Mouse (Mus musculus): ENCODE results near the gene Gm21118. TPM values are rescaled to one million over a fixed set of nuclear protein-coding genes. Genes with fewer than 3 reads are reported as not detected.

Gene Gm21118
- polyA plus RNA-seq (2017; shearing (Covaris generic)) = not detected

DNA sequence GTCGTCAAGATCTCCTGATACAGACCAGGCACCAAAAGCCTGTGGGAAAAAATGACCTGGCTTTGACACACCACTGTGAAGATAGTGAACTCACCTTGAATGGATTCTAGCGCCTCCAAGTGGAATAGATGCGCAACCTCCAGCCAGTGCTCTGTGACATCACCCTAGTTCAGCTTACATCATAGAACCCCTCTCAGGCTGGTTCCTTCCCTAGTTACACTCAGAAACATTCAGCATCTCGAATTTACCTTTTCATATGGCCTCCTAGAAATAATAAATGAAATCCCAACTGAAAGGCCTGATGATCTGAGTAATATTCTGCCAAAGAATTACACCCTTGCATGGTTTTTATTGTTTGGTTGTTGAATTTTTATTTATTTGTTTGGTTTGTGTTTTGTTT is at the start of gene Gm21118:
TSS of gene Gm21118 (minus strand) at position 101 of the 400 bp plus-strand sequence.

DNA sequence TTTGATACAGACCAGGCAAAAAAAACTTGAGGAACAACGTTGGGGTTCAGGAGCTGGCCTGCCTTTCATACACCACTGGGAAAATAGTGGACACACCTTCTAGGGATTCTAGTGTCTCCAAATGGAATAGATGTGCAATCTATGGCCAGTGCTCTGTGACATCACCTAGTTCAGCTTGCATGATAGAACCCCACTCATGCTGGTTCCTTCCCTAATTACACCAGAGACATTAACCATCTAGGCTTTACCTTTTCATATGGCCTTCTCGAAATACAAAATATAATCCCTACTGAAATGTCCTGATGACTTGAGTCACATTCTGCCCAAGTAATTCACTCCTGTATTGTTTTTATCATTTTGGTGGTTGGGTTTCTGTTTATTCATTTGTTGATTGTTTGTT is 29.7 kb upstream of the Gm21118 start, which contains the start of the genes Gm29423 and Gm29644:
TSS of gene Gm29423 (minus strand) at position 101 of the 400 bp plus-strand sequence.
TSS of gene Gm29644 (minus strand) at position 157 of the 400 bp plus-strand sequence.

Other genes with a start within 250 kb of the Gm21118 start
- gene Gm29423, start 29.6 kb upstream of the Gm21118 start, polyA plus RNA-seq (2017; shearing (Covaris generic)) = not detected
- gene Gm29644, start 29.7 kb upstream of the Gm21118 start, polyA plus RNA-seq (2017; shearing (Covaris generic)) = not detected
- not detected for gene Gm20888, start 168.2 kb upstream of the Gm21118 start, polyA plus RNA-seq (2017; shearing (Covaris generic))

All from effector memory CD4-positive, alpha-beta T cell, adult 7 months (primary cell).